ENCODE assay signal across 8 mouse cellular contexts in the genomic region with DNA sequence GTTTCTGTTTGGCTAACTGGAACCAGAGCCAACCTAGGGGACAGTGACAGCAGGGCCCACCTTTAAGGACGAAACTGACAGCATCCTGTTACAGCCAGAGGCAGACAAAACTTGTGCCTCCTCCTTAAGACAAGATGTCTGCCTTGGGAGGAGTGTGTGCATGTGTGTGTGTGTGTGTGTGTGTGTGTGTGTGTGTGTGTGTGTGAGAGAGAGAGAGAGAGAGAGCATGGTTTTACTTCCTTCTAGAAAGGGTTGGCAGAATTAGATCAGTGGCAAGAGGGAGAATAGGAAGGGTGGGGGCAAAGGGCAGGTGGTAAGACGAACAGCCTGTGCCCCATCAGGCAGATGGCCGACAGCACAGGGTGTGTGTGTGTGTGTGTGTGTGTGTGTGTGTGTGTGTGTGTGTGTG. TPM values are rescaled to one million over a fixed set of nuclear protein-coding genes. Genes with fewer than 3 reads are reported as not detected.
DNase-seq lines count a peak whose midpoint lies in the region; ATAC-seq and TF ChIP-seq lines count a peak whose summit lies in the region.

No protein-coding gene starts in this region.

- no peak overlapping the region for H3K4me3 ChIP-seq in forebrain, embryonic 14.5 days (ENCODE audit: low read depth, low read length)
- no peak overlapping the region for H3K4me3 ChIP-seq in limb, embryonic 14.5 days (replicated peaks; ENCODE audit: low read length)

- peak overlapping the region; percentile 44 for H3K9ac ChIP-seq in forebrain, embryonic 14.5 days (ENCODE audit: low read length)
- H3K9ac ChIP-seq in limb, embryonic 14.5 days (ENCODE audit: low read depth, low read length, severe bottlenecking): no peak overlapping the region

- peak; percentile 64 for DNase-seq in cerebellum, adult 11-12 months
- no peak for DNase-seq in cerebellum, postnatal 4 days (ENCODE audit: low spot score in 2 of 2)
- peak; percentile 78 for DNase-seq in CD4-positive helper T cell, adult 2 months (ENCODE audit: low read depth, low spot score)
- DNase-seq in forebrain, embryonic 14.5 days (ENCODE audit: low spot score): no peak
- no peak for DNase-seq in limb, embryonic 14.5 days (ENCODE audit: low spot score)
- DNase-seq in thymus, adult 18-20 months: no peak
- no peak for DNase-seq in lung, postnatal 25 days (ENCODE audit: low spot score)

- peaks cover 53% of the 10 kb centered on the region for H3K4me1 ChIP-seq in forebrain, embryonic 14.5 days (ENCODE audit: control insufficient read depth, insufficient read depth, low read length)
- H3K4me1 ChIP-seq in limb, embryonic 14.5 days (ENCODE audit: control insufficient read depth, insufficient read depth, low read length): peaks cover 49% of the 10 kb centered on the region

- no peaks in the 10 kb centered on the region for H3K9me3 ChIP-seq in forebrain, embryonic 14.5 days (replicated peaks; ENCODE audit: control insufficient read depth, low read length)
- no peaks in the 10 kb centered on the region for H3K9me3 ChIP-seq in limb, embryonic 14.5 days (ENCODE audit: control insufficient read depth, low read length)

- WGBS in forebrain, embryonic 14.5 days: 23% methylated on average over 3 of the region's 3 CpGs
- 13% methylated on average over 3 of the region's 3 CpGs for WGBS in limb, embryonic 14.5 days

- no peaks in the 10 kb centered on the region for H3K27me3 ChIP-seq in forebrain, embryonic 14.5 days (replicated peaks; ENCODE audit: control insufficient read depth, insufficient read depth, low read length)
- H3K27me3 ChIP-seq in limb, embryonic 14.5 days (ENCODE audit: control insufficient read depth, insufficient read depth, low read length): no peaks in the 10 kb centered on the region

- TF ChIP-seq POLR2A in limb, embryonic 14.5 days (IDR thresholded peaks at IDR 0.05; ENCODE audit: borderline replicate concordance, extremely low read depth, insufficient read depth, insufficient read length): no peak

- H3K4me2 ChIP-seq in forebrain, embryonic 14.5 days (ENCODE audit: low read length): peak overlapping the region; percentile 14; the same call in 1 of the 2 replicates
- peak overlapping the region; percentile 13; the same call in 1 of the 2 replicates for H3K4me2 ChIP-seq in limb, embryonic 14.5 days (replicated peaks; ENCODE audit: low read depth, low read length, severe bottlenecking)

- H3K27ac ChIP-seq in forebrain, embryonic 14.5 days (ENCODE audit: low read depth, low read length): peak overlapping the region; percentile 100
- H3K27ac ChIP-seq in limb, embryonic 14.5 days (replicated peaks; ENCODE audit: low read depth, low read length): peak overlapping the region; percentile 99; the same call in 1 of the 2 replicates

- H3K36me3 ChIP-seq in forebrain, embryonic 14.5 days (ENCODE audit: control insufficient read depth, insufficient read depth, low read length): no peaks in the 10 kb centered on the region
- no peaks in the 10 kb centered on the region for H3K36me3 ChIP-seq in limb, embryonic 14.5 days (ENCODE audit: control insufficient read depth, insufficient read depth, low read length)

- no peak for ATAC-seq in forebrain, embryonic 14.5 days
- no peak for ATAC-seq in limb, embryonic 14.5 days (ENCODE audit: low FRiP score, low read depth)
- ATAC-seq in neutrophil, adult 5-6 weeks (ENCODE audit: extremely low read depth, insufficient number of reproducible peaks, low FRiP score, poor library complexity, severe bottlenecking): peak; percentile 65

RNA-seq across cellular contexts. Expression of a gene that starts 10.0 kb away (rescaled TPM):
- 43.3 and 58.0 TPM in 2 replicates for polyA plus RNA-seq in forebrain, embryonic 14.5 days (2014; fragmentation: Nextera tagmentation; extraction: Ambion mirVana)
- 47.6 and 49.5 TPM in 2 replicates for polyA plus RNA-seq in limb, embryonic 14.5 days (2012; rRNA removed)
- polyA plus RNA-seq in limb, embryonic 14.5 days (2014; fragmentation: Nextera tagmentation; extraction: Ambion mirVana): 30.2 and 39.8 TPM in 2 replicates
- 56.9 and 60.5 TPM in 2 replicates for total RNA-seq in neutrophil, adult 5-6 weeks (2017)

Comparison
In these comparisons a context has a peak if more than half of its experiments do, and no peak if none do; other contexts are left out.
1. DNase-seq: peak in cerebellum, adult 11-12 months (single experiment) and CD4-positive helper T cell, adult 2 months (single experiment); none in cerebellum, postnatal 4 days (0 of 2), forebrain, embryonic 14.5 days (single experiment), limb, embryonic 14.5 days (single experiment), thymus, adult 18-20 months (0 of 2) and lung, postnatal 25 days (single experiment).